Mouse (Mus musculus) liver, adult 2 months (tissue): ENCODE results near the gene Spint2. TPM values are rescaled to one million over a fixed set of nuclear protein-coding genes. Genes with fewer than 3 reads are reported as not detected.
A peak's percentile ranks its signal among the peaks of the same experiment; 100 is the strongest.

Source experiments
- DNase-seq: peaks from one replicate; pipeline ENCODE4 v3.0.0-alpha.2; 2011; ENCODE audit warnings: low read depth, low spot score; ENCODE audit errors: extremely low read depth
- H3K27ac ChIP-seq: fragments of 200-500 bp; replicated peaks from 2 replicates; pipeline ENCODE4 v1.5.1; 2012; ENCODE audit warnings: low read depth, mild to moderate bottlenecking, control low read depth, inconsistent platforms, low read length; ENCODE audit not compliant: insufficient read depth
- H3K27me3 ChIP-seq: fragments of 200-500 bp; 2 replicates; pipeline ENCODE4 v1.6.1; 2012; ENCODE audit warnings: mild to moderate bottlenecking, moderate library complexity, low read length, inconsistent platforms; ENCODE audit not compliant: control insufficient read depth, insufficient read depth
- H3K36me3 ChIP-seq: fragments of 200-500 bp; 2 replicates; pipeline ENCODE4 v1.6.1; 2012; ENCODE audit warnings: low read length, inconsistent platforms; ENCODE audit not compliant: control insufficient read depth, insufficient read depth
- H3K4me1 ChIP-seq: fragments of 200-500 bp; 2 replicates; pipeline ENCODE4 v1.6.1; 2011; ENCODE audit warnings: low read length; ENCODE audit not compliant: control insufficient read depth, insufficient read depth
- H3K4me3 ChIP-seq: fragments of 200-500 bp; 2 replicates; pipeline ENCODE4 v1.5.1; 2011; ENCODE audit warnings: low read depth, mild to moderate bottlenecking, control low read depth, low read length, moderate library complexity; ENCODE audit not compliant: insufficient read depth
- H3K79me2 ChIP-seq: fragments of 200-500 bp; 2 replicates; pipeline ENCODE4 v1.6.1; 2012; ENCODE audit warnings: inconsistent platforms, mild to moderate bottlenecking, low read length, moderate library complexity; ENCODE audit not compliant: control insufficient read depth, insufficient read depth
- H3K9ac ChIP-seq: fragments of 200-500 bp; 2 replicates; pipeline ENCODE4 v1.6.1; 2012; ENCODE audit warnings: low read depth, mild to moderate bottlenecking, control low read depth, inconsistent platforms, low read length
- CTCF ChIP-seq: fragments of 200-500 bp; IDR thresholded peaks from 2 replicates; pipeline ENCODE4 v1.5.1; 2011; ENCODE audit warnings: low read depth, low read length, control low read depth
- POLR2A ChIP-seq: fragments of 200-500 bp; IDR thresholded peaks from 2 replicates; pipeline ENCODE4 v1.6.1; 2011; ENCODE audit warnings: low read length, control low read depth; ENCODE audit not compliant: insufficient read depth; ENCODE audit errors: extremely low read depth
- WGBS: fragments of 180-500 bp; shearing (Covaris S2); methylation state at CpG from one replicate; pipeline ENCODE4 v1.1.7; 2018; 5-methylcytosine and 5-hydroxymethylcytosine counted together
- polyA plus RNA-seq: library from polyadenylated mRNA; depleted of rRNA; stranded (reverse); fragments of >200 nt; gene quantifications from 2 replicates; pipeline ENCODE4 v1.2.3, GENCODE M21; 2012
- total RNA-seq: library from RNA; depleted of rRNA; stranded (reverse); fragments of >200 nt; gene quantifications from 2 replicates; pipeline ENCODE4 v1.2.3, GENCODE M21; 2014

The Spint2 gene
- total and polyA plus RNA-seq, 2 experiments, result 24.8 to 120 TPM

DNA sequence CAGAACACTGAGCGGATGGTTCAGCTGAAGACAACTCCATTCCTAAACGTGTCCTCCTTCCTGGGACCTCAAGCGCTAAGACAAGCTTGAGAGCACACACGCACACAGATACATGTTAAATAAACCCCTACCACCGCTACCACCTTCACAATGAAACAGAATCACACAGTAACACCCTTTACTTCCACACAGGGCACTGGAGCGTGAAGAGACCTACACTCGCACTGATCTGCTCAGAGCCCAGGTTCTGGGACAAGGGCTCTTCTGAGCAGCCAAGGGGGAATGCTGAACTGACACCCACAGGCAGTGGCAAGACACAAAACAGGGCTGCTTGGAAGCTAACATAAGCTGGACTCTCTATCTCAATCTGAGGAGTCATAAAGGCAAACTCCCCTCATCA lies 16.1 kb downstream of the Spint2 start:
- Histone ChIP-seq H3K79me2 (peaks cover 27% of the 10 kb centered on the region), H3K9ac (no peak overlapping the region), H3K27me3 (no peaks in the 10 kb centered on the region), H3K36me3 (peaks cover 1% of the 10 kb centered on the region; the same call in 1 of the 2 replicates), H3K4me1 (no peaks in the 10 kb centered on the region), H3K4me3 (no peak overlapping the region), H3K27ac (no peak overlapping the region)
- no peak for DNase-seq
- WGBS, result 92% methylated on average over 7 of the region's 7 CpGs
- TF ChIP-seq CTCF (no peak), POLR2A (no peak)

GRCm38 (mm10) chr7:29263831-29264230 lies 17.9 kb downstream of the Spint2 start:
- no peaks in the 10 kb centered on the region for H3K27me3 ChIP-seq
- no peaks in the 10 kb centered on the region for H3K4me1 ChIP-seq
- no peak overlapping the region for H3K4me3 ChIP-seq
- H3K27ac ChIP-seq, result no peak overlapping the region
- DNase-seq, result no peak
- H3K79me2 ChIP-seq, result peaks cover 25% of the 10 kb centered on the region
- WGBS, result 95% methylated on average over 3 of the region's 3 CpGs
- no peak overlapping the region for H3K9ac ChIP-seq
- TF ChIP-seq POLR2A (no peak), CTCF (no peak)
- peaks cover 1% of the 10 kb centered on the region; the same call in 1 of the 2 replicates for H3K36me3 ChIP-seq

DNA sequence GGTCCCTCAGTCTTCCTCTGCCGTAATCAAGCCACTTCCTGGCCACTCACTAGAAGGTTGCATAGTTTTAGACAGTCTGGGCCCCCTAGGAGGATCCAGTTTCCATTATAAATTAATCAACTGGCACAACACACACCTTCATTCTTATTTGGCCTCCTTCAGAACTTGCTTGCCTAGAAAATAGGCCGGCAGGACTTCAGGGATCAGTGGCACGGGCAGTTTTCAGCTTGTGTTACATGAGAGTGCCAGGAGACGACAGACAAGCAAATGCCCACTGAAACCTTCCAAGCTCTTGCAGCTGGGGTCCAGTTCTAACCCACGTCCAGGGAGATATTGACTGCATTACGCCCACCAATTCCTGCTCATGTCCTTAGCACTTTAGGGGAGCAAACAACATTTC lies 19.6 kb downstream of the Spint2 start:
- WGBS, result 88% methylated on average over 6 of the region's 6 CpGs
- H3K36me3 ChIP-seq, result no peaks in the 10 kb centered on the region; the same call in 1 of the 2 replicates
- no peak for TF ChIP-seq POLR2A
- no peak for TF ChIP-seq CTCF
- no peak overlapping the region for H3K9ac ChIP-seq
- no peak overlapping the region for H3K27ac ChIP-seq
- H3K79me2 ChIP-seq, result peaks cover 25% of the 10 kb centered on the region
- DNase-seq, result no peak
- no peaks in the 10 kb centered on the region for H3K4me1 ChIP-seq
- no peak overlapping the region for H3K4me3 ChIP-seq
- no peaks in the 10 kb centered on the region for H3K27me3 ChIP-seq

GRCm38 (mm10) chr7:29259781-29260730 lies 21.7 kb downstream of the Spint2 start:
- Histone ChIP-seq H3K27ac (no peak overlapping the region), H3K4me1 (peaks cover 2% of the 10 kb centered on the region; the same call in 1 of the 2 replicates), H3K27me3 (no peaks in the 10 kb centered on the region), H3K4me3 (no peak overlapping the region), H3K79me2 (peaks cover 14% of the 10 kb centered on the region; the same call in 1 of the 2 replicates), H3K9ac (no peak overlapping the region), H3K36me3 (no peaks in the 10 kb centered on the region; the same call in 1 of the 2 replicates)
- 79% methylated on average over 10 of the region's 10 CpGs for WGBS
- DNase-seq, result no peak
- TF ChIP-seq POLR2A (no peak), CTCF (no peak)

- no peak overlapping the region for H3K4me3 ChIP-seq
- 50% methylated on average over 1 of the region's 1 CpGs for WGBS
- no peak overlapping the region for H3K27ac ChIP-seq
- no peak for DNase-seq
- TF ChIP-seq CTCF, result no peak
- no peak for TF ChIP-seq POLR2A
- H3K9ac ChIP-seq, result no peak overlapping the region
- H3K4me1 ChIP-seq, result peaks cover 13% of the 10 kb centered on the region
- no peaks in the 10 kb centered on the region for H3K27me3 ChIP-seq
- no peaks in the 10 kb centered on the region; the same call in 1 of the 2 replicates for H3K36me3 ChIP-seq
- H3K79me2 ChIP-seq, result no peaks in the 10 kb centered on the region
Observed at GRCm38 (mm10) chr7:29257368-29257767, 24.3 kb downstream of the Spint2 start.

GRCm38 (mm10) chr7:29255875-29256274 lies 25.8 kb downstream of the Spint2 start:
- Histone ChIP-seq H3K9ac (no peak overlapping the region), H3K79me2 (no peaks in the 10 kb centered on the region), H3K4me3 (no peak overlapping the region), H3K4me1 (peaks cover 16% of the 10 kb centered on the region), H3K36me3 (no peaks in the 10 kb centered on the region; the same call in 1 of the 2 replicates), H3K27me3 (no peaks in the 10 kb centered on the region), H3K27ac (0 out of 2 replicates have a peak overlapping the region, but pooled peaks have one; percentile 22)
- WGBS, result 19% methylated on average over 4 of the region's 4 CpGs
- TF ChIP-seq CTCF, result no peak
- TF ChIP-seq POLR2A, result no peak
- DNase-seq, result peak; percentile 82
